Mouse (Mus musculus) hindbrain, embryonic 12.5 days (tissue): ENCODE results near the gene Rgs17. TPM values are rescaled to one million over a fixed set of nuclear protein-coding genes. Genes with fewer than 3 reads are reported as not detected.

Experiments used
- ATAC-seq: fragments of 200-750 bp; cut with Nextera tagmentation; 2 replicates; pipeline ENCODE4 v1.8.0; 2017; ENCODE audit warnings: moderate TSS enrichment; ENCODE audit not compliant: low FRiP score
- H3K27ac ChIP-seq: fragments of 300-500 bp; sonication (generic); 2 replicates; pipeline ENCODE4 v1.5.1; 2016; ENCODE audit warnings: mild to moderate bottlenecking
- H3K27me3 ChIP-seq: fragments of 300-500 bp; sonication (generic); 2 replicates; pipeline ENCODE4 v1.6.1; 2016; ENCODE audit warnings: mild to moderate bottlenecking
- H3K36me3 ChIP-seq: fragments of 300-500 bp; sonication (generic); 2 replicates; pipeline ENCODE4 v1.6.1; 2016; ENCODE audit warnings: mild to moderate bottlenecking
- H3K4me1 ChIP-seq: fragments of 300-500 bp; sonication (generic); 2 replicates; pipeline ENCODE4 v1.6.1; 2016
- H3K4me2 ChIP-seq: fragments of 300-500 bp; sonication (generic); replicated peaks from 2 replicates; pipeline ENCODE4 v1.6.1; 2016; ENCODE audit warnings: mild to moderate bottlenecking
- H3K4me3 ChIP-seq: fragments of 300-500 bp; sonication (generic); 2 replicates; pipeline ENCODE4 v1.5.1; 2016; ENCODE audit warnings: mild to moderate bottlenecking
- H3K9ac ChIP-seq: fragments of 300-500 bp; sonication (generic); 2 replicates; pipeline ENCODE4 v1.6.1; 2016; ENCODE audit warnings: mild to moderate bottlenecking, moderate library complexity
- H3K9me3 ChIP-seq: fragments of 300-500 bp; sonication (generic); replicated peaks from 2 replicates; pipeline ENCODE4 v1.6.1; 2016; ENCODE audit warnings: mild to moderate bottlenecking
- WGBS: fragments of 180-500 bp; shearing (Covaris S2); methylation state at CpG from one replicate; pipeline ENCODE4 v1.1.7; 2016; 5-methylcytosine and 5-hydroxymethylcytosine counted together
- polyA plus RNA-seq: library from polyadenylated mRNA; unstranded; fragments of >200 nt; fragmentation: Nextera tagmentation; extraction: Ambion mirVana; gene quantifications from 2 replicates; pipeline ENCODE4 v1.2.1, GENCODE M21; 2016

The Rgs17 gene
- polyA plus RNA-seq, 1 experiment from 2014 or later, result 5.3 TPM

DNA sequence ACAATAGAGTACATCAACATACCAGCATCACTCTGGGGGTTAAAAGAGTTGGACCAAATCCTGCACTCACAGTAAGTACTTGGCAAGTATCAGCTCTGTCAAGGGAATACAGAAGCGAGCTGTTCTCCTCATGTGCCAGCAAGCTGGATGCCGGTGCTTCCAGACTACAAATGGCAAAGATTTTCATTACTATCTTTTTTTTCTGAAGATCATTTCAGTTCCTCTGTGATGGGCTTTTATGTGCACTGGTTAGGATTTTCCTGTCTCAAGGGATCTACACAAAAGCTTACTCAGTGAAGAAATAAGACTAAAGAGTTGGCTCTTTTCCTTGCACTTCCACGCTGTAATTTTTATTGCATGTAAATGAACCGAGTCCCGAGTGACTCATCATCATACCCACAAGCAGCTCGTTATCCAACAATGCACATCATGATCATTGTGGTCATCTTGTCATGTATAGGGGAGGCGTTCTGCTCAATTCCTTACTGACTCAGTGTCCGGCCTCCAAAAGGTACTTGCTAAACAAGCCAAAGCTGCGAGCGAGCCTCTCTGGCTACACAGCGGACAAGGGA lies 54.1 kb downstream of the Rgs17 start:
- Histone ChIP-seq H3K9ac (no peak overlapping the region), H3K4me3 (no peak overlapping the region), H3K36me3 (no peaks in the 10 kb centered on the region), H3K27me3 (no peaks in the 10 kb centered on the region), H3K9me3 (no peaks in the 10 kb centered on the region), H3K4me1 (no peaks in the 10 kb centered on the region), H3K27ac (no peak overlapping the region), H3K4me2 (no peak overlapping the region)
- no peak for ATAC-seq
- 79% methylated on average over 11 of the region's 11 CpGs for WGBS

DNA sequence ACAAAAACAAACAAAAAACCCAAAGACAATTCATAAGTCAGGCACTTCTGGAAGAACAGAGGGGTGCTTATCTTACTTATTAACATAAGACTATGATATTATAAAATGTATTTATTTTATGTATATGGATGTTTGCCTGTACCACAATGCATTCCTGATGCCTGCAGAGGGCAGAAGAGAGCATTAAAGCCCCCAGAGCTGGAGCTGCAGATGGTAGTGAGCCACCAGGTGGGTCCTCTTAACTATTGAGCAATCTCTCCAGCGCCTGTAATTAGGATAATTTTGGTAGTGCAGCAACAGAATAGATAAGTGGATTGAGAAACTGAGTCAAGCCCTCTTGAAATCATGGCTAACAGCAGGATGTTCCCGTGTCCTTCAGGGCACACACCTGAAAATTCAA lies 56.2 kb downstream of the Rgs17 start:
- Histone ChIP-seq H3K4me2 (no peak overlapping the region), H3K9ac (no peak overlapping the region), H3K36me3 (peaks cover 6% of the 10 kb centered on the region; the same call in 1 of the 2 replicates), H3K4me3 (no peak overlapping the region), H3K9me3 (no peaks in the 10 kb centered on the region), H3K4me1 (no peaks in the 10 kb centered on the region), H3K27me3 (no peaks in the 10 kb centered on the region), H3K27ac (no peak overlapping the region)
- 65% methylated on average over 2 of the region's 2 CpGs for WGBS
- ATAC-seq, result no peak

DNA sequence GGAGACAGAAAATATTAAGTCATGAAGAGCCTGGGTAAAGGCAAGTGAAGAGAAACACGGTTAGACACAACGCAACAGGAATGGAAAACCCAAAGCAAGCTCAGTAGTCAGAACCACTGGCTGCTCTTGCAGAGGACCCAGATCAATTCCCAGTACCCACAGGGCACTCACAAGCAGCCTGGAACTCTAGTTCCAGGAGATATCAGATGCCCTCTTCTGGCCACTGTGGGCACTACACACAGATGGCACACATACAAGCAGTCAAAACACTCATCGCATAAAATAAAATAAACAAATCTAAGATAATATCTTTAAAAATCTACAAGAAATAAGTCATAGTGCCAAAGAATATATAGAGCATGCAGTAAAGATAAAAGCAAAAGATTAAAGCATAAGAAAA lies 59.5 kb downstream of the Rgs17 start:
- H3K27ac ChIP-seq, result no peak overlapping the region
- H3K27me3 ChIP-seq, result no peaks in the 10 kb centered on the region
- no peak overlapping the region for H3K4me3 ChIP-seq
- H3K9me3 ChIP-seq, result no peaks in the 10 kb centered on the region
- no peak overlapping the region for H3K9ac ChIP-seq
- 96% methylated on average over 3 of the region's 3 CpGs for WGBS
- ATAC-seq, result no peak
- H3K4me2 ChIP-seq, result no peak overlapping the region
- peaks cover 6% of the 10 kb centered on the region; the same call in 1 of the 2 replicates for H3K36me3 ChIP-seq
- H3K4me1 ChIP-seq, result no peaks in the 10 kb centered on the region

DNA sequence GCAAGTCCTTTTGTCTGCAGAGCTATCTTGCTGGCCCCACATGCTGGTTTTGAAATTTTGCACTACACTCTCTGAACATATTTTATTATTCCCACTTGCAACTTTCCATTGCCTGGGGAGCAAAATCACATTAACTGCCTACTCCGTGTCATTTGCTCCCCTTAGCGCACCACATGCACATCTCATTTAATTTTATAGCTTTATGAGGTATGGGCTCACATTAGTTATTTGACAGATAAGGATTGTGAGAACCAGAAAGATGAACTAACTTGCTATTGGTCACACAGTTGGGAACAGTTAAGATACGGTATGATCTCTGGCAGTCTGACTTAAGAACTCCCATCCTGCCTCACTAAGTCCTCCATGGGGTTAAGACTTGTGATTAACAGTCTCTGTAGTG lies 61.4 kb downstream of the Rgs17 start:
- Histone ChIP-seq H3K4me2 (no peak overlapping the region), H3K36me3 (peaks cover 6% of the 10 kb centered on the region; the same call in 1 of the 2 replicates), H3K27ac (no peak overlapping the region), H3K9ac (no peak overlapping the region), H3K9me3 (no peaks in the 10 kb centered on the region), H3K4me1 (no peaks in the 10 kb centered on the region), H3K27me3 (no peaks in the 10 kb centered on the region), H3K4me3 (no peak overlapping the region)
- WGBS, result 85% methylated on average over 3 of the region's 3 CpGs
- ATAC-seq, result no peak

DNA sequence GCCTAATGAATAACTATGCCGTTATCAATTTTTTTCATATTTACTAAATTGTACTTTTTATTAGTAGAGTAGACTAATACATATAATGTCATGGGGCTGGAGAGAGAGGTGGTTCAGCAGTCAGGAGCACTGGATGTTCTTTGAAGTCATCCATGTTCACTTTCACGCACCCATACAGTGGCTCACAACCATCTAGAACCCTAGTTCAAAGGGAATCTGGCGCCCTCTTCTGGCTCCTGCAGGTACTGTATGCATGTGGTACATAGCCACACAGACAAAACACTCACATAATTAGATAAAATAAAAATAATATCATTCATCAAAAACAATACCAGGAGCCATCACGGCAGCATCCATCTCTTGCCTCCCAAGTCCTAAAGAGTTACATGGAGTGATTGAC lies 62.5 kb downstream of the Rgs17 start:
- Histone ChIP-seq H3K9ac (no peak overlapping the region), H3K36me3 (peaks cover 6% of the 10 kb centered on the region; the same call in 1 of the 2 replicates), H3K4me2 (no peak overlapping the region), H3K4me3 (no peak overlapping the region), H3K27me3 (no peaks in the 10 kb centered on the region), H3K4me1 (no peaks in the 10 kb centered on the region), H3K27ac (no peak overlapping the region), H3K9me3 (no peaks in the 10 kb centered on the region)
- 69% methylated on average over 4 of the region's 4 CpGs for WGBS
- ATAC-seq, result no peak

DNA sequence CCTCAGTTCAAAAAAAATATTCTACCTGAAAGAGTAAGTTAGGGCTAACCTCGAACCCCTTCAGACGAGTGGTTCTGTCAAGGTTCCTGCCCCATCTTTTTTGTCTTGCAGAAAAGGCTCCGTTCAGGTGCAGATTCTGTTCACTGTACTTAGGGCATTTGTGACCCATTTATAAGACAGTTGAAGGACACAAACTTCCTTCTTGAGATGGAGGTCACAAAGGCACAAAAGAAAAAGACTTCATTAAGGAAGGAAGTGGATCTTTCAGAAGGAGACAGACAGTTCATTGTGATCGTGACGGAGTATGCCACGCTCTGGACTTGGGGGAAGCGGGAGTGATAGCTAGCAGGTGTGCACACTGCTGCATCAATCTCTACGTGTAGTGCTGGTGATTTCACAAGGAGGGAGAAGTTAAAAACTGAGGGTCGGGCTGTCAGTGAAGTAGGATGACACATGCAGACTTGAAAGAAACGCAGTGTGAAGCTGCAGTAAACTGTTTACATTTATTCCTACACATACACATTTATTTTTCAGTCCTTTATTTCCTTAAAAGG lies 64.1 kb downstream of the Rgs17 start:
- Histone ChIP-seq H3K9ac (no peak overlapping the region), H3K4me2 (no peak overlapping the region), H3K27ac (no peak overlapping the region), H3K9me3 (no peaks in the 10 kb centered on the region), H3K4me3 (no peak overlapping the region), H3K4me1 (no peaks in the 10 kb centered on the region), H3K27me3 (no peaks in the 10 kb centered on the region), H3K36me3 (peaks cover 6% of the 10 kb centered on the region; the same call in 1 of the 2 replicates)
- WGBS, result 72% methylated on average over 10 of the region's 10 CpGs
- no peak for ATAC-seq

DNA sequence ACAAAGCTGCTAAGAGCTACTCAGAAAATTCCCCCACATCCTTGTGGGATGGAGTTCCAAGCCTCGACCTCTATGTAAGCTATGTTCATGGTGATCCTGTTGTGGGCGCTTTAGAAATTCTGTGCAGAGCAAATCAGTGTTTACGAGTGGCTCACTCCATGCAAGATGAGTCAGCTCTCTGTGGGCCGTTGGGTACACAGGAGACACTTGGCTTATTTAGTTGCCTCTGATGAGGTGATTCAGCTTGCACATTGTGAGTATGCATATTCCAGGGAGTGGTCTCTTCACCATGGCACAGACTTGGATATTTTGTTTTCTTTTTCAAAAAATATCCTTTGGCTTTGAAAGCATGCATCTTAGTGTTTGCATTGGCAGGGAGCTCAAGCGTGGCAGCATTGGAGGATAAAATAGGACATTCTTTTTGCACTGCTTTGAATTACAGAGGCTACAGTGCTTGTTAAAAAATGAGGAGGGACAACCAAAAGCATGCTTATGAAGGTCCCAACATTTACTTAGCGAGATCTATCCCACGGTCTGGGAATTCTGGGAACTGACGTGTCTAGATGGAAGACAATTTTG lies 68.8 kb downstream of the Rgs17 start:
- no peak overlapping the region for H3K4me3 ChIP-seq
- 90% methylated on average over 8 of the region's 8 CpGs for WGBS
- H3K9ac ChIP-seq, result no peak overlapping the region
- no peaks in the 10 kb centered on the region for H3K27me3 ChIP-seq
- no peak overlapping the region for H3K27ac ChIP-seq
- H3K4me1 ChIP-seq, result no peaks in the 10 kb centered on the region
- no peak for ATAC-seq
- H3K9me3 ChIP-seq, result no peaks in the 10 kb centered on the region
- H3K36me3 ChIP-seq, result no peaks in the 10 kb centered on the region
- no peak overlapping the region for H3K4me2 ChIP-seq

DNA sequence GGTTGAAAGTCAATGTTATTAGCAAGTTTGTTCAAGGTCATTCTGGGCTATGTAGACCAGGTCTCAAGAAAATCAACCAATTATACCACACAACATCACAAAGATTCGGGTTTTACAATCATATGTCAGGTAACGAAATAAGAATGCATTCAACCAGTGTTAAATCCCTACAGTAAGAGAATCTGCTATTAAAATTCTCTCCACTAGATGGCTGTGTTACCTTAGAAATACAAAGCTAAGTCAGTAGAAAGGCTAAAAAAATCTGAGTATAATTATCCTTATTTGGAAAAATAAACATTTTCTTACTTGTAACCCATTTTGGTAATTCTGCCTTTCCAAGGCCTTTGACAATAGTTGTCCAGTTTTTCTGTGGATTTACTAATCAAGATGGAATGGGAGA lies 75.3 kb downstream of the Rgs17 start:
- Histone ChIP-seq H3K4me2 (no peak overlapping the region), H3K9ac (no peak overlapping the region), H3K4me3 (no peak overlapping the region), H3K36me3 (no peaks in the 10 kb centered on the region), H3K4me1 (no peaks in the 10 kb centered on the region), H3K27ac (no peak overlapping the region), H3K27me3 (no peaks in the 10 kb centered on the region), H3K9me3 (no peaks in the 10 kb centered on the region)
- no peak for ATAC-seq
- 41% methylated on average over 2 of the region's 2 CpGs for WGBS

DNA sequence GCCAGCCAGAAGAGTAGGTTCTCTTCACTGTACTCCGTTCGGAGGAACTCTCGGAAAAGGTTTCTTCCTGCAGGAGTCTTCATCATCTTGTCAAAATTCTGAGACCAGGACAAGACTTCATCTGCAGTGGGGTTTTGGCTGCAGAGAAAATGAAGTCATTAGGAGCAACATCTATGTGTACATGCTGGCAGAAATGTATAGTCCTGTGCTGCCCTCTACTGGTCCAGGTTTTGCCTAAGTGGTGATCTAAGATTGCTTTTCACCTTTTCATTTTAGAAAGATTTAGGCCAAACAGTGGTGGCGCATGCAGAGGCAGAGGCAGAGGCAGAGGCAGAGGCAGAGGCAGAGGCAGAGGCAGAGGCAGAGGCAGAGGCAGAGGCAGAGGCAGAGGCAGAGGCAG lies 80.8 kb downstream of the Rgs17 start:
- no peak overlapping the region for H3K9ac ChIP-seq
- ATAC-seq, result no peak
- H3K4me3 ChIP-seq, result no peak overlapping the region
- H3K4me2 ChIP-seq, result no peak overlapping the region
- 81% methylated on average over 4 of the region's 4 CpGs for WGBS
- H3K9me3 ChIP-seq, result no peaks in the 10 kb centered on the region
- no peak overlapping the region for H3K27ac ChIP-seq
- H3K27me3 ChIP-seq, result no peaks in the 10 kb centered on the region
- H3K36me3 ChIP-seq, result 0 out of 2 replicates have a peak, but pooled peaks cover 4% of the 10 kb centered on the region
- no peaks in the 10 kb centered on the region for H3K4me1 ChIP-seq

DNA sequence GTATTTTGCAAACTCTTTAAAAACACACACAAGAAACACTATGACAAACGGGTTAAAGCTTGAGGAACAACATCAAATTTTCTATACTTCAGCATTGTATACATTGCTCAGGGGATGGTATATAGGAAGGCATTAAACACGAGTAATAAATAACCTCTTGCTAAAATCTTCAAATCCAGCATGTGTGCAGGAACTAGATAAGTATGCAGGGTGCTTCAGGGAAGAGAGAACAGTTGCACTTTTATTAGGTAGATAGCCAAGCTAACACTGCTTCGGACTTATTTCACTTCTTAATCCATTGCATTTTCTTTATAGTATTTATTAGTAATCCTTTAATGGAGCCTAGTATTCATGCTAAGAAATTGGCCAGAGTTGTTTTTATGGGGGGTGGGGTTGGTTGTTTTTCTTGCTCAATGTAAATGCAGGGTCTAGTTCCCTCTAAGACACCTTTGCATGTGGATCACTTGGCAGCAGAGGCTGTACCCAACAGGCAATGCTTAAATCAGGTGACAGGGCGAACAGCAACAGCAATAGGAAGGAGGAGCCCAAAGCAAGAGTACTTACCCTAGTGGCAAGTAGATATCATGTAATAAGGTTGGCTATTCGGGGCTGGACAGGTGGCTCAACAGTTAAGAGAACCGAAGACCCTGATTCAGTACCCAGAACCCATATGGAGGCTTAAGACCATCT lies 95.7 kb downstream of the Rgs17 start:
- 80% methylated on average over 6 of the region's 6 CpGs for WGBS
- H3K4me2 ChIP-seq, result no peak overlapping the region
- no peak for ATAC-seq

DNA sequence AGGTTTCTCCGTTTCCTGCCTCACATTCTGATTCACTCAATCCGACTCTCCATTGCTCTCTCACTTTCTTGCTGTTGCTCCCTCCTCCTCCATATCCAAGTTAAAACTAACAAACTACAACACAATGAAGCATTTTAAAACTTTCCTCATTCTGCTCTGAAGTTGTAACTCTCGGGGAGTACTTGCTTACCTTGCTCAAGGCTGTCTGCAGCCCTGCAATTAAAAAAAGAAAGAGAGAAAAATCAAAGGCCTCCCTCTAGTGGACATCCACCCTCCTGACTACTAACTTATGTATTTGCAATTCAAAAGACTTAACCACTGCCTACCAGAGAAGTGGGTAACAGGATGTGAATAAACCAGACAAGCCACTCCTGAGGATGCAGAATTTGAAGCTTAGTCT lies 97.4 kb downstream of the Rgs17 start:
- Histone ChIP-seq H3K36me3 (peaks cover 1% of the 10 kb centered on the region), H3K9me3 (no peaks in the 10 kb centered on the region), H3K27me3 (no peaks in the 10 kb centered on the region), H3K4me1 (peaks cover 13% of the 10 kb centered on the region), H3K9ac (peak overlapping the region; percentile 94; the same call in 1 of the 2 replicates), H3K27ac (peak overlapping the region; percentile 89), H3K4me2 (peak overlapping the region; percentile 70), H3K4me3 (peak overlapping the region; percentile 91)
- WGBS, result 1% methylated on average over 3 of the region's 3 CpGs
- peak; percentile 20; the same call in 1 of the 2 replicates for ATAC-seq

More for the DNA sequence above, 95.7 kb downstream of the Rgs17 start:
- H3K4me3 ChIP-seq, result no peak overlapping the region
- peaks cover 13% of the 10 kb centered on the region for H3K4me1 ChIP-seq
- no peaks in the 10 kb centered on the region for H3K27me3 ChIP-seq
- H3K9ac ChIP-seq, result no peak overlapping the region
- no peaks in the 10 kb centered on the region for H3K36me3 ChIP-seq
- no peaks in the 10 kb centered on the region for H3K9me3 ChIP-seq
- no peak overlapping the region for H3K27ac ChIP-seq

DNA sequence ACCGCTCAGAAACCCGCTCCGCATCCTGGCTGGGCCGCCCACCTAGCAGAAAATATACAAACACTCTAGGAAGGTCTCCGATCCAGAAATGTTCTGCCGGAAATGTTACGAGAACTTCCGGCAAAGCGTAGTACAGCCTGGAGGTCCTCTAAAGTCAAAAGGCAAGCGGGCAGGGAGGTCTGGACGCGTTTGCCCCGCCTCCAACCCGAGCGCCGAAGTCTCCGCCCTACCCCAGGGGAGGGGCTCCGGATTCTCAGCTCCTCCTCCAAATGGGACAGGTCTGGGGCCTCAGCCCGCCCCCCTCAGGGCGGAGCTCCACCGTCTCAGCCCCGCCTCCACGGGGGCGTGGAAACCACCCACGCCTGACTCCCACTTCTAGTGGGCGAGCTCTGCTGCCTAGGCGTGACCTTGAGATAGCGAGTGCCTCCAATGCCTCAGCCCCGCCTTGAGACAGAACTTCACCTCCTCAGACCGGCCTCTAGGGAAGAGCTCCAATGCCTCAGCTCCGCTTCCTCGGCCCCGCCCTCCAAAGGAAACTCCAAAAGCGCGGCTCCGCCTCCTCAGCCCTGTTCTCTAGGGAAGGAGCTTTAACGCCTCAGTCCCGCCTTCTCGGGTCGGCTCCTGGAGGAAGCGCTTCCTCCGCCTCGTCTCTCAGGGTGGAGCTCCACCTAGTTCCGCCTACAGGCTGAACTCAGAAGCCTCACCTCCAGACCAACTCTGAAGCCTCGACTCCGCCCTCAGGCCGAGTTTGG lies 98.3 kb downstream of the Rgs17 start, which contains the start of gene Mtrf1l:
Gene Mtrf1l, minus strand, starts transcription at position 171 of the 752 bp plus-strand sequence.
- H3K9me3 ChIP-seq, result no peaks in the 10 kb centered on the region
- under 1% methylated on average over 47 of the region's 47 CpGs for WGBS
- H3K36me3 ChIP-seq, result peaks cover 9% of the 10 kb centered on the region
- H3K4me2 ChIP-seq, result peak within 1 kb of the TSS; percentile 70
- peak within 1 kb of the TSS; percentile 91 for H3K4me3 ChIP-seq
- ATAC-seq, result peak; percentile 97
- peak within 1 kb of the TSS; percentile 89 for H3K27ac ChIP-seq
- H3K27me3 ChIP-seq, result no peaks in the 10 kb centered on the region
- H3K9ac ChIP-seq, result peak within 1 kb of the TSS; percentile 94
- peaks cover 13% of the 10 kb centered on the region for H3K4me1 ChIP-seq
